Mouse (Mus musculus): ENCODE results near the gene Calr3. TPM values are rescaled to one million over a fixed set of nuclear protein-coding genes. Genes with fewer than 3 reads are reported as not detected.

The Calr3 gene
- not detected in 2 replicates for total RNA-seq (2015; ENCODE audit: low replicate concordance)
- total RNA-seq (2017; ENCODE audit: low replicate concordance) = not detected in 2 replicates

DNA sequence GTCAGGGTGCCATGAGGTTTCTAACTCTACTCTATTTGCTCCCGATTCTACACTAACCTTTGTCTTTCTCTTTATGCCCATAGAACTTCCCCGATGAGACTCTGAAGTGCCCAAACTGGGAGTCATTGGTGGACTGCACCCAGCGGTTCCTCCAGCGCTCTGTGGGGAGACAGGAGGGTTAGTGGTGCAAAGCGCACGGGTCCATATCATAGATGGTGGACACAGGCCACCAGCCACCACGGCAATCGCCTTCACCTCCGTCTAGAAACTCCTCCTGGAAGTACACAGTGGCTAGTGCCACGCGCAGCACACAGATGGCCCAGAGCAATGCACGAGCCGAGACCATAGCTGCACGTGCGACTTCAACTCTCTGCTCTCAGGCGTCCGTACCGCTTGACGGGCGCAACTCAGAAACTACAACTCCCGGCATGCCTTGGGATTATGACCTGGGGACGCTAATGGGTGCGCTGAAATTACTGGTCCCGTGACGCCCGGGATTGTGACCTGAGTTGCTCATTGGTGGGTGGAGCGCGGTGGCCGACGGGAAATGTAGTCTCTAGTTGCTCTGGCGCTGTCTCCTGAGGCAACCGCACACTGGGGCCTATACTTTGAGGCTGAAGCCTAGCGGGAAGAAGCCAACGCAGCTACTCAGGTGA, at the start of gene Calr3, which contains the start of gene 1700030K09Rik:
Gene Calr3, minus strand, starts transcription at position 533 of the 656 bp plus-strand sequence.
Gene 1700030K09Rik, plus strand, starts transcription at position 543 of the 656 bp plus-strand sequence.
- ATAC-seq (replicated peaks; ENCODE audit: low FRiP score, poor library complexity, severe bottlenecking) = peak; percentile 100

DNA sequence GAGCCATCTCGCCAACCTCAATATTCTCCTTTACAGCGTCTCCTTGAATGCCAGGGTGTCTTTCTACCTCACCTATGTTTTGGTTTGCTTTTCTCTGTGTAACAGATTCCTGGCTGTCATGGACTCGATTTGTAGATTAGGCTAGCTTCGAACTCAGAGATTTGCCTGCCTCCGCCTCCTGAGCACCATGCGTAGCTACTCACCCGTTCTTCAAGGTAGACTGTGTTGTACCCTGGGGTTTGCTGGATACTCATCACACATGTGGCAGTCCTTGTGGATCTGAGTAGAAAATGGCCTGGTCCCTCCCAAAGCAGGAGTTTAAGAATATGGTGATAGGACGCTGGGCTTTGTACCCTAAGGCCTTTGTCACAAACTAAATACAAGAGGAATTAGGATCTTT, 49.7 kb upstream of the Calr3 start:
- no peak for ATAC-seq (replicated peaks; ENCODE audit: low FRiP score, poor library complexity, severe bottlenecking)

DNA sequence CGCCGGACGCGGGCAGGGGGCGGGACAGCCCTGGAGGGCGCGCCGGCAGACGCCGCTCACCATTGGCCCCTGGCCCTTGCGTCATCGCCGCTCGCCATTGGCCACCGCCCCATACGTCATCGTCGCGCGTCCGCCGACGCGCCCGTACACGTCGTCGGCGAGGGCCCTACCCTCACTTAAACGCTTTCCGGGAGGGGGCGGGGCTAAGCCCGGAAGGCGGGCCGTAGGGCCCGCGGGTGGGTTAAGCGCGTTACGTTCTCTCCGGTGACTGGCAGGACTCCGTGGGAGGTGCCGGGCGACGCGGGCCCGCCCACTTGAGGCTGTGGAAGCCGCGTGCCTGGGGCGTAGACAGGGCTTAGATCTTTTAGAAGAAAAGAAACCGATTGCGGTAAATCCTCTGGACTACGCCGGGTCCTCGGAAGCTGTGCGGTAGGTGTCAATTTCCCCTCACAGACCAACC, 49.0 kb upstream of the Calr3 start:
- ATAC-seq (replicated peaks; ENCODE audit: low FRiP score, poor library complexity, severe bottlenecking) = peak; percentile 93

DNA sequence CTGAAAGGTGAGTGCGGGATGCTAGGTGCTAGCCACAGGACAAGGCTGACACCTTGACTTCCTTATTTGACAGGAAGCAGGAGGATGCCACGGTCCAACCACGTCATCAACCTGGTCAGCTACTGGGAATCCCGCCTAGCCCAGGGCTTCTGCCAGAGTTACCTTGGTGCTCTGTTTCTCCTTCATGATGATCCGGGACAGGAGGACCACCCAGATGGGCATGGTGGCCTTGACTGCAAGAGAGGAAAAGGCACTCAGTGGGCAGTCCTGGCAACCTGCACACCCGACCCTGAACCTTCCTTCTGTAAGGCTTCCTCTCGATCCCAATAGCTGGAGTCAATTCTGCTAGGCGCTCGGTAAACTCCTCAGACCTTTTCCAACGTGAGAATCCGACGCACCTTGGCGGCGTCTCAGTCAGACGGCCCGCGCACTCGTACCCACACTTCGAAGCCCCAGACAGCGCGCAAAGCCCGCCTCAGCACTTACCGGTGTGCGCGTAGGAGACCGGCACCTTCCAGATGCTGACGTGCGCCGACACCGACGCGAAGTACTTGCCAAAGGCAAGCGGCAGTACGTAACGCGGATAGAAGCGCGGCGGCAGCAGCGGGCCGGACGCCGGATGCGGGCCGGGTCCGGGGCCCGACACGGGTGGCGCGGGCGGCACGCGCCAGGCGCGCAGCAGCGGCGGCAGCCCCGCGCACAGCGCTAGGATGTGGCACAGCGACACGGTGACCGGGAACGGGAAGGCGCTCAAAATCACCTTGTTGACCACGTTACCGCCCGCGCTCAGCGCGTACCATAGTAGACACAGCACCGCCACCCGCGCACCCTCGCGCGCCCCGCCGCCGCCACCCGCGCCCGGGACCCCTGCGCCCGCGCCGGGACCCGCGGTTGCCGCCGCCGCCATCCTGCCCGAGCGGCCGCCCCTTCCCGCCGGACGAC, 48.3 kb upstream of the Calr3 start, which contains the start of gene Slc35e1:
Gene Slc35e1, minus strand, starts transcription at position 935 of the 942 bp plus-strand sequence.
- ATAC-seq (replicated peaks; ENCODE audit: low FRiP score, poor library complexity, severe bottlenecking) = peak; percentile 18

DNA sequence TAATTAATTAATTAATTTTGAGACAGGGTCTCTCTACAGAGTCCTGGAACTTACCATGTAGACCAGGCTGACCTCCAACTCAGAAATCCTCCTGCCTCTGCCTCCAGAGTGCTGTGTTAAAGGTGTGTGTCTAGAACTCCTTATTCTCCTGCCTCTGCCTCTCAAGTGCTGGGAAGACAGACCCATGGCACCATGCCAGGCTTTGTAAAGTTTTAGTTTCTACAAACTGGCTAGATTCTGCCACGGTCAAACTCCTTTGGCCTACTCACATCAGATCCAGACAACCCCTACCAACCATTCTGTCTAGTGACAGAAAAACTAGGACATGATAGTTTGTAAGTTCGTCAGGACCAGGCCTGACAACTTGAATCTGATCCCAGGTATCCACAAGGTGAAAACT, 47.3 kb upstream of the Calr3 start:
- no peak for ATAC-seq (replicated peaks; ENCODE audit: low FRiP score, poor library complexity, severe bottlenecking)

DNA sequence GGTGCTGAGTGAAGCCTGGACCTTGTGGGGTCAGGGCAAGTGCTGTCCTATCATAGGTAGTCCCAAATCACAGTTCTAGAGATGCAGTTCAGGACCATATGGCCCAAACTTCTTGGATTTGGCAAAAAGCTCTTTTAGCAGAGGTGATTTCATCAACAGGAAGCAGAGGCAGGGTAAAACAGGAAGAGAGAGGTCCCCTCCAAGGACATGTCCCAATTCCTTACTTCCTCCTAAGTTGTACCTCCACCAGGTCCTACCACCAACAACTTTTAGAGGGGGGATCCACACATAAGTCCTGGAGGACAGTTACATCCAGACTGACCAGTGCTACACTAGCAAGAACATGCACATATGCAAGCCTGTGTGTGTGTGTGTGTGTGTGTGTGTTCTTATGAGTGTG, 43.3 kb upstream of the Calr3 start:
- no peak for ATAC-seq (replicated peaks; ENCODE audit: low FRiP score, poor library complexity, severe bottlenecking)

DNA sequence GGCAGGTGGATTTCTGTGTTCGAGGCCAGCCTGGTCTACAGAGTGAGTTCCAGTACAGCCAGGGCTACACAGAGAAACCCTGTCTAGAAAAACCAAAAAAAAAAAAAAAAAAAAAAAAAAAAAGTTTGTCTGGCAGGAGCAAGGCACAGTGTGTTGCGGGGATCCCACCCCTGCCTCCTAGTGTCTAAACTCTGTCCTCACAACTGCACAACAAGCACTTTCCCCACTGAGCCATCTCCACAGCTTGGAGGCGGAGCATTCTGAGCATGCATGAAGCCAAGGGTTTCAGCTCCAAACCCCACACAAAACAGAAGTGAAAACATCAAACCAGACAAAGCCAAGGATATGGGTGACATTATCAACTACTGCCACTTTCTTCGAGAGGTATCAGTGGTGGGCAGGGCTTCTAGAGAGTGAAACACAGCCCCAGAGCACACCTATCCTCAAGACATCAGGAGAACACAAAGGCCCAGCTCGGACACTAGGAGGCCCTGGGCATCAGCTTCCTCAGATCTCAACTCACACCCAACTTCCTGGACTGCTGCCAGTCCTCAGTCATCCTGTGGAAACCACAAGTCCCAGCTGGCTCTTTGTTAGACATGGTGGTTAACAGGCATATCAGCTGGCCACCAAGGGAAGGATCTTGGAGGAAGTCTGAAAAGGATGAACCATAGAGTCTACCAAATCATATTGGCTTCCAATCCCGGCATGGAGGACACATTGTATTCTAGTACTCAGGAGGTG, 42.0 kb upstream of the Calr3 start:
- ATAC-seq (replicated peaks; ENCODE audit: low FRiP score, poor library complexity, severe bottlenecking) = no peak

DNA sequence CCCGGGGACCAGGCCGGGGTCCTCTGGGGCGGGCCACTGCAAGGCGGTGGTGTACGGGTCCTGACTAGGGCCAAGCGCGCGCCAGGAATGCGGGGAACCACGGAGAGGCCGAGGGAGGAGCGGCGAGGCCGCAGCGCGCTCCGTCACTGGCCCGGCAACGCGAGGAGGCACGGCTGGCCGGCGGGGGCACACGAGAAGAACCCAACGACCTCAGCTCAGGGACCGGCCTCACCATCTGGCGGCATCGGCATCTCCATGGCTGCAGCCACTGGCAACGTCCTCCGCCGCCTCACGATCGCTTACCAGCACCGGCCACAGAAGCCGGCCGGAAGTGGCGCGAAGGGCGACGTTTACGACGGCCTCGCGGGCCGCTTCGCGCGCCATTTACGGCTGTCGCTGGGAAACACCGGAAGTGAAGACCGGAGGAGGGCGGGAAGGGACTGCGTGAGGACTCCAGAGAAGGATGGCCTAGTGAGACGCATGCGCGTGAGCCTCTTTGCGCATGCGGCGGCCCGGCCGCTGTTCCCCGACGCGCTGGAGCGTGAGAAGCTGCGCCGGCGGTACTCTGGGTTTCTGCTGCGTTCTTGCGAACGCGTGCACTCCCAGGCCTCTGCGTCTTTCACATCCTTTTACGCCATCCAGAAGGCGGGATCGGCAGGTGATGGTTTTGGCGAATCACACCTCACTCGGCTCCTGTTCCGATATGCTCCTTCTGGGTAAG, 31.3 kb upstream of the Calr3 start, which contains the start of gene Cherp:
Gene Cherp, minus strand, starts transcription at position 401 of the 721 bp plus-strand sequence.
- peak; percentile 97 for ATAC-seq (replicated peaks; ENCODE audit: low FRiP score, poor library complexity, severe bottlenecking)

DNA sequence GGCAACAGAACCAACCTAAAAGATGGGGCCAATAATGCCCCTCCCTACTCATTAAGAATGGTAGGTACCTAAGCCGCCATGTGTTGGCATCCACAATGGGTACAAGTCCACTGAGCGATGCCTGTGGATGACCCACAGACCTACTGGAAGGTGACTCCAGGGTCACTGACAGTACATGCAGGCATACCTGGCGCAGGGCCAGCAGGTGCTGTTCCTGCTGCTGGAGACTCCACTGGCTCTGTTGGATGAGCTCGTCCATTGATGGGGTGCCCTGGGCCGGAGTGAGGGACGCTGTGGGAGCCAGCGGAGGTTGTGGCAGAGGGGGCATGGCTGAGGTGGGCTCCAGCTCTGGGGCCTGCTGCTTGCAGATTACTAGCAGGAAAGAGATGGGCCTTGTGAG, 27.0 kb upstream of the Calr3 start:
- ATAC-seq (replicated peaks; ENCODE audit: low FRiP score, poor library complexity, severe bottlenecking) = no peak

DNA sequence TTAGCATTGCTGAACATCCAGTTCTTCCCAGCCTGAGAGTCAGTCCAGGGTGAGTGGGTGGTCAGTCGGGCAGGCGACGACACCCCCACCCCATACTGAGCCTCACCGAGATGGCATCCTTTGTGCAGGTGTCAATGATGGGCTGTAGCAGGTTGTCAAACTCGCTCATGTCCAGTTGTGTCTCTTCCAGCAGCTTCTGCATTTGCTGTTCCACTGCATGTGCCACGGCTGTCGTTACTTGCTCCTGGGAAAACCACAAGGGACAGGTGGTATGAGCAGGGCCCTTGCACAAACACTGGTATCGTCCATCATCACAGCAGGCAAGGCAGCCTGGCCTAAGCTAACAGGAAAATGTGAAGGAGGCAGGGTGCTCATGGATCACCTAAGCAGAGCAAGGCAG, 26.3 kb upstream of the Calr3 start:
- no peak for ATAC-seq (replicated peaks; ENCODE audit: low FRiP score, poor library complexity, severe bottlenecking)

DNA sequence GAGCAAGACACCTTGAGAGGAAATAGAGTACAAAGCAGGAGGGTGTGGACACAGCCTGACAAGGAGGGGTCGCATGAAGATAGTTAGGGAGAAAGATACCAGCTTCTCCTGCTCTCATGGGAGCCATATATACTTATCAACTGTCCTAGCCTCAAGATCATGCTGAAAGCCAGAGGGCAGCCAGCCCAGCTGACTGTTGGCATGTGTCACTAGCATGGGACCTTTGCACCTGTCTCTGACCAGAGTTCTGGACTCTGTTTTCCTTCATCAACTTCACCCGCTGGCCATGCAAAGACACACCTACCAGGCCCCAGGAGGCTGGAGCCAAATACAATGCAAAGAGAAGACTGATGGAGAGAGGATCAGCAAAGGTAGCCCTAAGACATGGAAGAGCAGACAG, 25.6 kb upstream of the Calr3 start:
- no peak for ATAC-seq (replicated peaks; ENCODE audit: low FRiP score, poor library complexity, severe bottlenecking)

DNA sequence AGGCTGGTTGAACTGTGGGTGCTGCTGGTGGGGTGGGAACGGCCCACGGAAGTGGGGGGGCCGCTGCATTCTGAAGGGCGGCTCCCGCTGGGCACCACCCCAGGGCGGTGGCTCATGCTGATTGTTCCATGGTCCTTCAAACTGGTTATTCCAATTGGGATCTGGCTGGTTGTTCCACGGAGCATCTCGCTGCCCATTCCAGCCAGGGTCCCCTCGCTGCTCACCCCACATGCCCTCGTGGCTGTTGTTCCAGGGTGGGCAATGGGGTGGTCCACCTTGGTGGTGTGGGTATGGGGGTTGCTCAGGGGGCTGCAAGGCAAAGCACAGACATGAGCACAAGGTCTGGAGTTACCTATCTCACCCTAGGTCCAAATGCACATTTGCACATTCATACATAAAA, 20.5 kb upstream of the Calr3 start:
- ATAC-seq (replicated peaks; ENCODE audit: low FRiP score, poor library complexity, severe bottlenecking) = no peak

DNA sequence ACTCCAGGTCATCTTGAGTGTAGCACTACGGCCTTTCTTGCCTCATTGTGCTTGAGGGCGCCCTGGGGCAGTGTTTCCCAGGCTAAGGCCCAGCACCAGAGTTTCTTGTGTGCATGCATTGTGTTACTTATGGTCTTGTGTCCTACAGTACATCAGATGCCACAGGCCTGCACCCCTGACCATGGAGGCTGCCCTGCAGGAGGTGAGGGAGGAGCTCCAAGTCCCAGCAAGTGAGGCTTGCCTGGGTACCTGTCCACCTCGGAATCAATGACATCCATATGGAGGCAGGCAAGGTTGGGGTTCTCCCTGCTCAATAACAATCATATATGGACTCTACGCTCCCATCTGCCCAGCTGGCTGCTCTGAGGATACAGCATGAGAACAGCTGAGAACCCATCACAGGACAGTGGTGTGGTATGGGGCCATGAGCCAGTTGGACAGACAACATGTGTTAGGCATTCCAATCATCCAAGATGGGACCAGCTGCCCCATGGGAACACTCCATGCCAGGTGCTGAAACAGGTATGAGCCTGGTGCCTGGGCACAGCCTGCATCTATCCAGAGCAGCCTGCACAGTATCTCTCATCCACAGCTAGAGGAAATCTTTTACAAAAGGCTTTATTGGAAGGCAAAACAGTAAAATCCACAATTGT, 16.3 kb upstream of the Calr3 start:
- ATAC-seq (replicated peaks; ENCODE audit: low FRiP score, poor library complexity, severe bottlenecking) = no peak

DNA sequence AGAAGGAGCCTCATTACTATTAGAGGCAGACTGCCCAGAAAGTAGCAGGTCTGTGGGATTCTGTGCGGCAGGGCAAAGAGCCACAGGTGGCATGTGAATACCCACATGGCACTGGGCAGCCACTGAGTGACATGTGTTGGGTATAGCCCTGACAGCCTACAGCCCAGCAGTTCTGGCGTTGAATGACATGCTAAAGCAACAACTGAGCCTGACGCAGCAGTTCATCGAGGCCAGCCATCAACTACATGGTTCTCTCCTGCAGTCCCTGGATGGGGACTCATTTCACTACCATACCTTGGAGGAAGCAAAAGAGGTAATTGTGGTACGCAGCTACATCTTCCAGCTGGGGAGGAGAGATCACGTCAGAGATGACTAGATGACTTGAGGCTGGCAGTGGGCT, 14.8 kb upstream of the Calr3 start:
- no peak for ATAC-seq (replicated peaks; ENCODE audit: low FRiP score, poor library complexity, severe bottlenecking)

DNA sequence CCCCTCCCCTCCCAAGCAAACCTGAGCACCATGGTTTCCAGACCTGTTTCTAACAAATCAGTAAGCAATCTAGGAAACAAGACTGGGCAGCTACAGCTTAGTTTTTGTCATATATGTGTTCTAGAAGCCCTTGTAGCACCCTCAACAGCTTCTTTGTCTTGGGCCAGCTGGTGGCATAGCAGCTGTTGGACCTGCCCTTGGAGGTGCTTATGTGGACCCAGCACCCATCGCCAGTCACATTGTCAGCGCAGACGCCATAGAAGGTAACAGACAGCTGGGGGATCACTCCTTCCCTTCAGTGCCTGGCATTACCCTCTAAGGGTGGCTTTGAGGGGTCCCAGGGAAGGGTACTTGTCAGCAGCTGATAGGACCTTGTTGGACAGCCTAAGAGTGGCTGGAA, 14.1 kb upstream of the Calr3 start:
- ATAC-seq (replicated peaks; ENCODE audit: low FRiP score, poor library complexity, severe bottlenecking) = no peak

DNA sequence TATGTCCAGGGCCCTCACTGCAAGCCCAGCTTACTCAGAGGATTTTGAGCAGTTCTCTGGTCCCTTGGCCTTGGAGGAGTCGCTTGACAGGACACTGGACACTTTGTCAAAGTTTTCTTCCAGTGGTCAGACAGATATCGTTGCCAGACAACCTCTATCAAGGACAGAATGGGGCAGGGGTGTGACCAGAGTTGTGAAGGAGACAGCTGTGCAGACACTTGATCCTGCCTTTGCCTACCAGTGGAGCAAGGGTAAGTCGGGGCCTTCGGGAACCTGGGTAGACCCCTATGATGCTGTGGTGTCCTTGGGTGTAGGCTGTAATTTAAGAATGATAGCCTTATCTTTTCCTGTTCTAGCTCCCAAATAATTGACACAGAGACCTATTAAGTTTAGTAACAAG, 11.6 kb upstream of the Calr3 start:
- ATAC-seq (replicated peaks; ENCODE audit: low FRiP score, poor library complexity, severe bottlenecking) = no peak

DNA sequence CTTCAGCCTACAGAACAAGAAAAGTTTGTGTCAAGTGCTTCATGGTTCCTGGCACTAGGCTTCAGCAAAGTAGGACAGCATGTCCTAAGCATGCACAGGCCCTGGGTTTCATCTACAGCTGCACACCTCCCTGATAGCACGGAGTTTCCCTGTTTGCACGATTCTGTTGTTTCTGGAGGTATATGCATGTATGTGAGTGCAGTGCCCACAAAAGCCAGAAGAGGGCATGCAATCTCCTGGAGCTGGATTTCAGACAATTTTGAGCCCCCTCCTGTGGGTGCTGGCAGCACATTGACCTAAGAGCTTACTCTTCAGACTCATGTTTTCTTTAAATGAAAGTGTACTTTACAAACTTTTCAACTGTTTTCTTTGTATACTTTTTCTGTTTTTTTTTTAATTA, 10.2 kb upstream of the Calr3 start:
- no peak for ATAC-seq (replicated peaks; ENCODE audit: low FRiP score, poor library complexity, severe bottlenecking)

DNA sequence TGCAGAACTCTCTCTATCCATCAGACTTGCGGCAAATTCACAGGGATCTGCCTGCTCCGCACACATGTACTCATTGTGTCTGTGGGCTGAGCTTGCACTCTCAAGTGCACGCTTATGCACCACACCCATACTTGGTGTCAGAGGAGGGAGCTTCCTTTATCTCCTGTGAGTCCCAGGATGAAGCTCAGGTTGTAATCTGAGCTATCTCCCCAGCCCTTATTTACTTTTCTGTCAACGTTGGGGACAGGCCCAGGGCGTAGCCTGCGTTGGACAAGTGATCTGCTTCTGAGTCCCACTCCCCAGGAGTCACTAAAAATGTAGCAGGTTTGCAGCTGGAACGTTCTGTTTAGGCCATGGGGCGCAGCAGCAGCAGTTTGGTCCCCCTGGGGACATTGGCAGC, 7.8 kb upstream of the Calr3 start:
- ATAC-seq (replicated peaks; ENCODE audit: low FRiP score, poor library complexity, severe bottlenecking) = no peak

DNA sequence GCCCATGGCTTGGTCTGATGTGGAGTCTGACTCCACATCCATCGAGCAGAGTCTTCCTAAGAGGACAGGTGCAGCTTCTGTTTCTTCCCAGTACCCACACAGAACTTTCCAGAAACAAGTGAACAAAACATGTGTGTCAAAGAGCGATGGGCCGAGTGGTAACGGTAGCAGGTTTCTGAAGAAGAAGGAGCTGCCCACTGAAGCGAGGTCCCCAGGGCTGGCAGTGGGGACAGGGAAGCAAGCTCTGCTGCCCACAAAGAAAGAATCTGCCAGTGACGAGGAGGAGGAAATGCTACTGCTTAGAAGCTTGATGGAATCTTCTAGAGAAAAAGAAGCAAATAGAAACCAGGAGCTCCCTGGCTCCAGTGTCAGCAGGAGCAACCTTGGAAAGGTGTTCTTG, 1.4 kb upstream of the Calr3 start:
- no peak for ATAC-seq (replicated peaks; ENCODE audit: low FRiP score, poor library complexity, severe bottlenecking)
